Mouse (Mus musculus) C2C12 (cell line): ENCODE measurements around the gene Gm48552.

Experiments used
- CEBPB ChIP-seq: IDR thresholded peaks from one replicate; pipeline ENCODE4 v1.6.1; 2011; ENCODE audit warnings: low read depth, mild to moderate bottlenecking, control low read depth, moderate library complexity
- CTCF ChIP-seq: IDR thresholded peaks from one replicate; pipeline ENCODE4 v1.5.1; 2011; ENCODE audit not compliant: control insufficient read depth, insufficient read depth, insufficient read length
- MAX ChIP-seq: IDR thresholded peaks from one replicate; pipeline ENCODE4 v1.6.1; 2011; ENCODE audit warnings: mild to moderate bottlenecking, control low read depth
- USF1 ChIP-seq: IDR thresholded peaks from one replicate; pipeline ENCODE4 v1.6.1; 2011; ENCODE audit warnings: low read depth, mild to moderate bottlenecking, control low read depth, moderate library complexity

DNA sequence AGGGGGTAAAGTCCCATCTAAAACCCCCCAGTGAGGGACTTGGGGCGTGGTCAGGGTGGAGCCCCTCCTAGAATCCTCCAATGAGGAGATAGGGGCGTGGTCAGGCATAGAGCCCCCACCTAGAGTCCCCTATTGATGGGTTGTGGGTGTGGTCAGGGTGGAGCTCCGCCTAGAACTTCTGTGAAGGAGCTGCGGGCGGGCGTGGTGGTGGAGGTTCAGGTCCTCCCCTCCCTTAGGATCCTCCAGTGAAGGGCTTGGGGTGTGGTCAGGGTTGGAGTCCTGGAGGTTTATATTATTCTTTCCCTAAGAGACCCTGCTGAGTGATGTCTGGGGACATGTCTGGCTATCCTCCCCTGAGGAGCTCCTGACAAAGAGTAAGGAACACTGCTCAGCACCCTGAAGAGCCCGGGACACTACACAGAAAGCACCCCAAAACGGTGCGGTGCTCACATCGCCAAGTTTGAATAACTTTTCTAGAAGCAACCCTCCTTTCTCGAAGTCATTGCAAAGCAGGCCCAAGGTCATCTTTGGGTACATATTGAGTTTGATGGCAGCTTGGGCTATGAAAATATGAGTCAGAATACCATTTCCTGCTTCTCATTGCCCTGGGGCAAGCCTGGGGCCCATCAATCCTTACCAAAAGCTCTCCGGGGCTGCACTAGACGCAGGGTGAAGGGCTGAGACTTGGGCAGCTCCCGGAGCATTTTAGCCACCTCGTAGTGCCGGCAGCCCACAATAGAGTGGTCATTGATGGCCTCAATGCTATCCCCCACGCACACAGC lies 48.1 kb upstream of the Gm48552 start:
- TF ChIP-seq CTCF (no peak), USF1 (no peak), CEBPB (no peak), MAX (no peak)
